Mouse (Mus musculus) heart, adult 2 months (tissue): Measurements from ENCODE around the gene Frmpd2. TPM values are rescaled to one million over a fixed set of nuclear protein-coding genes. Genes with fewer than 3 reads are reported as not detected.

Experiments
- DNase-seq, 2 experiments: peaks; one replicate each; pipeline ENCODE4 v3.0.0; 2021
- H3K27ac ChIP-seq: fragments of 200-600 bp; 2 replicates; pipeline ENCODE4 v1.8.1; 2022
- H3K27me3 ChIP-seq: fragments of 200-500 bp; 2 replicates; pipeline ENCODE4 v1.6.1; 2012; ENCODE audit warnings: mild to moderate bottlenecking, low read length, inconsistent platforms, mixed read lengths; ENCODE audit not compliant: control insufficient read depth, insufficient read depth
- H3K36me3 ChIP-seq: fragments of 200-500 bp; 2 replicates; pipeline ENCODE4 v1.6.1; 2012; ENCODE audit warnings: low read length, inconsistent platforms; ENCODE audit not compliant: control insufficient read depth, insufficient read depth
- H3K4me1 ChIP-seq: fragments of 200-500 bp; 2 replicates; pipeline ENCODE4 v1.6.1; 2011; ENCODE audit warnings: low read length; ENCODE audit not compliant: control insufficient read depth, insufficient read depth
- H3K4me3 ChIP-seq: fragments of 200-600 bp; 2 replicates; pipeline ENCODE4 v1.8.1; 2022
- H3K79me2 ChIP-seq: fragments of 200-500 bp; replicated peaks from 2 replicates; pipeline ENCODE4 v1.6.1; 2012; ENCODE audit warnings: mild to moderate bottlenecking, inconsistent platforms, low read length, moderate library complexity, mixed read lengths; ENCODE audit not compliant: control insufficient read depth, insufficient read depth
- H3K9ac ChIP-seq: fragments of 200-500 bp; 2 replicates; pipeline ENCODE4 v1.6.1; 2012; ENCODE audit warnings: low read depth, mild to moderate bottlenecking, control low read depth, inconsistent platforms, low read length, mixed read lengths
- CTCF ChIP-seq: fragments of 200-600 bp; IDR thresholded peaks from 2 replicates; pipeline ENCODE4 v1.8.1; 2022; ENCODE audit warnings: antibody characterized with exemption, mild to moderate bottlenecking, moderate library complexity
- EP300 ChIP-seq: fragments of 200-500 bp; IDR thresholded peaks from 2 replicates; pipeline ENCODE4 v1.6.1; 2011; ENCODE audit warnings: low read depth, low read length, control low read depth; ENCODE audit not compliant: insufficient read depth
- POLR2A ChIP-seq: fragments of 200-500 bp; IDR thresholded peaks from 2 replicates; pipeline ENCODE4 v1.6.1; 2011; ENCODE audit warnings: mild to moderate bottlenecking, low read depth, low read length, control low read depth; ENCODE audit not compliant: insufficient read depth
- WGBS: fragments of 180-500 bp; shearing (Covaris S2); methylation state at CpG from one replicate; pipeline ENCODE4 v1.1.7; 2018; 5-methylcytosine and 5-hydroxymethylcytosine counted together
- intact Hi-C: fragments of 180-260 bp; cut with DNase I; formaldehyde crosslinking; loops from one replicate; pipeline ENCODE4 v1.15.1; 2025
- polyA plus RNA-seq: library from polyadenylated mRNA; depleted of rRNA; stranded (reverse); fragments of >200 nt; gene quantifications from 2 replicates; pipeline ENCODE4 v1.2.3, GENCODE M21; 2012
- total RNA-seq, 2 experiments: library from RNA; stranded (reverse); gene quantifications; 2 replicates each; pipeline ENCODE4 v1.2.3; 2021

The Frmpd2 gene
- total and polyA plus RNA-seq, 3 experiments: 0.21 TPM; not detected in 2

GRCm38 (mm10) chr14:33513877-33514276 lies 42.4 kb downstream of the Frmpd2 start:
- TF ChIP-seq CTCF: no peak
- TF ChIP-seq EP300: no peak
- TF ChIP-seq POLR2A: no peak
- no peak for DNase-seq
- Histone ChIP-seq H3K4me1 (no peaks in the 10 kb centered on the region), H3K27ac (no peak overlapping the region), H3K79me2 (no peaks in the 10 kb centered on the region), H3K36me3 (no peaks in the 10 kb centered on the region), H3K27me3 (no peaks in the 10 kb centered on the region), H3K9ac (no peak overlapping the region), H3K4me3 (no peak overlapping the region)
- intact Hi-C loops: no loop called here
- WGBS: 64% methylated on average over 5 of the region's 5 CpGs

- H3K4me1 ChIP-seq: no peaks in the 10 kb centered on the region
- intact Hi-C loops: no loop called here
- H3K9ac ChIP-seq: no peak overlapping the region
- no peak for DNase-seq
- no peaks in the 10 kb centered on the region for H3K27me3 ChIP-seq
- H3K27ac ChIP-seq: no peak overlapping the region
- 62% methylated on average over 6 of the region's 6 CpGs for WGBS
- no peaks in the 10 kb centered on the region for H3K79me2 ChIP-seq
- no peaks in the 10 kb centered on the region for H3K36me3 ChIP-seq
- no peak for TF ChIP-seq POLR2A
- TF ChIP-seq EP300: no peak
- TF ChIP-seq CTCF: no peak
- H3K4me3 ChIP-seq: no peak overlapping the region
Measured at GRCm38 (mm10) chr14:33514756-33515285, 43.3 kb downstream of the Frmpd2 start.

- Histone ChIP-seq H3K27me3 (no peaks in the 10 kb centered on the region), H3K27ac (no peak overlapping the region), H3K4me3 (no peak overlapping the region), H3K9ac (no peak overlapping the region), H3K36me3 (no peaks in the 10 kb centered on the region), H3K79me2 (no peaks in the 10 kb centered on the region), H3K4me1 (no peaks in the 10 kb centered on the region)
- no peak for TF ChIP-seq CTCF
- no peak for TF ChIP-seq POLR2A
- no peak for TF ChIP-seq EP300
- WGBS: 32% methylated on average over 3 of the region's 3 CpGs
- DNase-seq: no peak
- intact Hi-C loops: no loop called here
Measured at GRCm38 (mm10) chr14:33521538-33521937, 50.0 kb downstream of the Frmpd2 start.

- H3K27me3 ChIP-seq: no peaks in the 10 kb centered on the region
- no peak overlapping the region for H3K4me3 ChIP-seq
- DNase-seq: no peak
- H3K36me3 ChIP-seq: no peaks in the 10 kb centered on the region
- no peak overlapping the region for H3K27ac ChIP-seq
- 59% methylated on average over 12 of the region's 12 CpGs for WGBS
- intact Hi-C loops: no loop called here
- H3K4me1 ChIP-seq: no peaks in the 10 kb centered on the region
- no peak overlapping the region for H3K9ac ChIP-seq
- no peaks in the 10 kb centered on the region for H3K79me2 ChIP-seq
- no peak for TF ChIP-seq CTCF
- TF ChIP-seq EP300: no peak
- TF ChIP-seq POLR2A: no peak
Measured at GRCm38 (mm10) chr14:33525272-33525983, 53.9 kb downstream of the Frmpd2 start.

- H3K4me1 ChIP-seq: no peaks in the 10 kb centered on the region
- no peak overlapping the region for H3K27ac ChIP-seq
- H3K79me2 ChIP-seq: no peaks in the 10 kb centered on the region
- H3K9ac ChIP-seq: no peak overlapping the region
- H3K4me3 ChIP-seq: no peak overlapping the region
- TF ChIP-seq EP300: no peak
- TF ChIP-seq POLR2A: no peak
- TF ChIP-seq CTCF: no peak
- intact Hi-C loops: no loop called here
- H3K36me3 ChIP-seq: no peaks in the 10 kb centered on the region
- H3K27me3 ChIP-seq: no peaks in the 10 kb centered on the region
- 53% methylated on average over 2 of the region's 2 CpGs for WGBS
- DNase-seq: no peak
Measured at GRCm38 (mm10) chr14:33526621-33527020, 55.1 kb downstream of the Frmpd2 start.

- no peak overlapping the region for H3K4me3 ChIP-seq
- no peak for TF ChIP-seq POLR2A
- TF ChIP-seq EP300: no peak
- no peak for TF ChIP-seq CTCF
- no peaks in the 10 kb centered on the region for H3K79me2 ChIP-seq
- H3K36me3 ChIP-seq: no peaks in the 10 kb centered on the region
- no peak overlapping the region for H3K27ac ChIP-seq
- H3K9ac ChIP-seq: no peak overlapping the region
- 56% methylated on average over 3 of the region's 3 CpGs for WGBS
- H3K4me1 ChIP-seq: no peaks in the 10 kb centered on the region
- no peaks in the 10 kb centered on the region for H3K27me3 ChIP-seq
- DNase-seq: no peak
- intact Hi-C loops: no loop called here
Measured at GRCm38 (mm10) chr14:33527938-33528337, 56.4 kb downstream of the Frmpd2 start.
